Comparison of ENCODE assay signal across 11 mouse cellular contexts in the genomic region with DNA sequence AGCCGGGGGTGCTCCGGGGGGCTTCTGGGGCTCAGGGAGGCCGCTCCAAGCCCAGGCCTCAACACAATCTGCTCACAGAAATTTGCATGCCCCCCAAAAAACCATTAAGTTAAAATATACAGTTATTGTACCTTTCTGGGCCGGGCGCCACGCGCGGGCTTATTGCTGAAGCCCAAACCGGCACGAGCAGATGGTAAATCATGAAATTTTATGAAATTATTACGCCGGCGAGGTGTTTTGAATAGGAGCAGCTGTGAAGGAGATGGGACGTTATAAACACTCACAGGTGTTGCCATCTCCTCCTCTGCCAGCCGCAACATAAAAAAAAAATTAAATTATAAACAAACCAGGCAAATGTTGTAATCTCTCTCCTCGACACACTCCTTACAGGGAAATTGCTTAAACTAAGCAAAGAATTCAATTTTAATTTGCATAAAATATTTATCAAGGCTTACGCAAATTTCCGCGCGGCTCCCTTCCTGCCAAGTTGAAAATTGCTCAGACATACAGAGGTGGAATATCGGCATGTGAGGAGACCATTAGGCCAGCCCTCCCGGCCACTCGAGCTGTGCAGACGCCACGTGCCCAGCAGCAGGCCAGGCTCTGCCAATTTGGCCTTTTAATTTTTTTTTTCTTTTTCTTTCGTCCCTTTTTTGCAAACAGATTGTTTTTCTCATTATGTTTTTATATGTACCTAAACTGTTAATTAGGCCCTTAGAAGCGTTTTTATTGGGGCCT.
A peak's percentile ranks its signal among the peaks of the same experiment; 100 is the strongest.
DNase-seq lines count a peak whose midpoint lies in the region; ATAC-seq and TF ChIP-seq lines count a peak whose summit lies in the region.
"Had no signal": no experiment of that assay in that cellular context is flagged by ENCODE, and none has a peak within 500 bp of the region (broad histone marks: within the 10 kb centered on the region; RNA-seq: fewer than 3 reads in every experiment).

No protein-coding gene starts in this region.

- TF ChIP-seq CTCF in E14TG2a.4 (conservative IDR thresholded peaks at IDR 0.05; ENCODE audit: low read length), result no peak
- TF ChIP-seq CTCF in lung, adult 2 months (IDR thresholded peaks at IDR 0.05; ENCODE audit: insufficient read depth, low read length), result no peak
- TF ChIP-seq CTCF in heart, adult 2 months (IDR thresholded peaks at IDR 0.05), result no peak

- WGBS in hindbrain, embryonic 15.5 days, result 33% methylated on average over 27 of the region's 27 CpGs
- 26% methylated on average over 27 of the region's 27 CpGs for WGBS in limb, embryonic 15.5 days
- WGBS in lung, adult 2 months, result 64% methylated on average over 27 of the region's 27 CpGs
- WGBS in heart, adult 2 months, result 81% methylated on average over 27 of the region's 27 CpGs

- peaks cover 47% of the 10 kb centered on the region for H3K27me3 ChIP-seq in E14TG2a.4 (ENCODE audit: insufficient read depth, low read length)
- no peaks in the 10 kb centered on the region for H3K27me3 ChIP-seq in hindbrain, embryonic 15.5 days
- H3K27me3 ChIP-seq in limb, embryonic 15.5 days, result peaks cover 37% of the 10 kb centered on the region
- no peaks in the 10 kb centered on the region for H3K27me3 ChIP-seq in heart, adult 2 months (ENCODE audit: control insufficient read depth, insufficient read depth, low read length)

- no peak overlapping the region for H3K9ac ChIP-seq in hindbrain, embryonic 15.5 days
- no peak overlapping the region for H3K9ac ChIP-seq in limb, embryonic 15.5 days
- H3K9ac ChIP-seq in heart, adult 2 months (ENCODE audit: low read depth, low read length), result no peak overlapping the region

- peak; percentile 61 for DNase-seq in brain, embryonic 18.5 days (ENCODE audit: low read depth, low spot score)
- DNase-seq in adrenal gland, postnatal 25 days, result no peak
- DNase-seq in adrenal gland, postnatal 36 days, result no peak
- DNase-seq in lung, adult 2 months, result no peak
- DNase-seq in heart, adult 2 months, result no peak

- H3K79me2 ChIP-seq in heart, adult 2 months (replicated peaks; ENCODE audit: control insufficient read depth, insufficient read depth, low read length), result no peaks in the 10 kb centered on the region

- peak overlapping the region; percentile 48 for H3K4me2 ChIP-seq in hindbrain, embryonic 15.5 days
- H3K4me2 ChIP-seq in limb, embryonic 15.5 days, result peak overlapping the region; percentile 36

- peak overlapping the region; percentile 57 for H3K4me3 ChIP-seq in E14TG2a.4 (replicated peaks; ENCODE audit: low read length)
- H3K4me3 ChIP-seq in hindbrain, embryonic 15.5 days, result no peak overlapping the region
- H3K4me3 ChIP-seq in limb, embryonic 15.5 days, result peak overlapping the region; percentile 5; the same call in 1 of the 2 replicates
- no peak overlapping the region for H3K4me3 ChIP-seq in lung, adult 2 months (replicated peaks; ENCODE audit: extremely low read depth, low read depth, low read length)
- H3K4me3 ChIP-seq in heart, adult 2 months, result no peak overlapping the region
- H3K4me3 ChIP-seq: erythroblast, embryonic 14.5 days; myocyte had no signal

- ATAC-seq in hindbrain, embryonic 15.5 days (ENCODE audit: low FRiP score, low read depth), result no peak
- no peak for ATAC-seq in limb, embryonic 15.5 days (ENCODE audit: insufficient number of reproducible peaks, low FRiP score, low TSS enrichment, low read depth)

- no peak for TF ChIP-seq POLR2A in lung, adult 2 months (IDR thresholded peaks at IDR 0.05; ENCODE audit: borderline replicate concordance, extremely low read depth, low read depth, low read length)
- no peak for TF ChIP-seq POLR2A in heart, adult 2 months (IDR thresholded peaks at IDR 0.05; ENCODE audit: insufficient read depth, low read depth, low read length)

- H3K4me1 ChIP-seq in E14TG2a.4 (replicated peaks; ENCODE audit: low read depth, low read length), result peaks cover 26% of the 10 kb centered on the region; the same call in 1 of the 2 replicates
- H3K4me1 ChIP-seq in hindbrain, embryonic 15.5 days (replicated peaks), result peaks cover 39% of the 10 kb centered on the region
- H3K4me1 ChIP-seq in limb, embryonic 15.5 days, result peaks cover 26% of the 10 kb centered on the region
- no peaks in the 10 kb centered on the region for H3K4me1 ChIP-seq in lung, adult 2 months (ENCODE audit: control insufficient read depth, insufficient read depth, low read length)
- no peaks in the 10 kb centered on the region for H3K4me1 ChIP-seq in heart, adult 2 months (ENCODE audit: control insufficient read depth, insufficient read depth, low read length)

- no peaks in the 10 kb centered on the region for H3K36me3 ChIP-seq in E14TG2a.4 (ENCODE audit: insufficient read depth, low read length)
- no peaks in the 10 kb centered on the region for H3K36me3 ChIP-seq in hindbrain, embryonic 15.5 days
- H3K36me3 ChIP-seq in limb, embryonic 15.5 days, result no peaks in the 10 kb centered on the region
- H3K36me3 ChIP-seq in heart, adult 2 months (ENCODE audit: control insufficient read depth, insufficient read depth, low read length), result no peaks in the 10 kb centered on the region
- H3K36me3 ChIP-seq: G1E had no signal

- no peak for TF ChIP-seq EP300 in heart, adult 2 months (IDR thresholded peaks at IDR 0.05; ENCODE audit: insufficient read depth, low read depth, low read length)

- peak overlapping the region; percentile 90 for H3K27ac ChIP-seq in hindbrain, embryonic 15.5 days (replicated peaks)
- no peak overlapping the region for H3K27ac ChIP-seq in limb, embryonic 15.5 days
- no peak overlapping the region for H3K27ac ChIP-seq in heart, adult 2 months

- no peaks in the 10 kb centered on the region; the same call in 1 of the 2 replicates for H3K9me3 ChIP-seq in E14TG2a.4 (ENCODE audit: low read length)
- no peaks in the 10 kb centered on the region for H3K9me3 ChIP-seq in hindbrain, embryonic 15.5 days
- H3K9me3 ChIP-seq in limb, embryonic 15.5 days, result no peaks in the 10 kb centered on the region
- H3K9me3 ChIP-seq: G1E had no signal

- intact Hi-C loops in heart, adult 2 months (cut with DNase I), result no loop called here

Comparison
In these comparisons a context has a peak if more than half of its experiments do, and no peak if none do; other contexts are left out.
1. H3K4me3 ChIP-seq: peak in E14TG2a.4 (single experiment) and limb, embryonic 15.5 days (single experiment); none in hindbrain, embryonic 15.5 days (single experiment), lung, adult 2 months (single experiment) and heart, adult 2 months (single experiment).